Mouse (Mus musculus): ENCODE measurements at regions not wholly inside any gene's neighbourhood (a gene's known extent, or its start where the extent isn't known, plus 50 kb on each side); places are given as distances from the start of the nearest gene placed in this dataset.

GRCm38 (mm10) chr14:76247664-76248063, 137.0 kb downstream of the Nufip1 start:
- no peak for DNase-seq

- DNase-seq, result no peak
Measured at GRCm38 (mm10) chr14:76253850-76254249, 143.2 kb downstream of the Nufip1 start.

- DNase-seq, result peak; percentile 32
Measured at GRCm38 (mm10) chr14:76254565-76255501, 144.1 kb downstream of the Nufip1 start.

GRCm38 (mm10) chr14:76255971-76256370, 145.3 kb downstream of the Nufip1 start:
- no peak for DNase-seq

- DNase-seq, result no peak
Measured at GRCm38 (mm10) chr14:76258626-76259025, 147.9 kb downstream of the Nufip1 start.

GRCm38 (mm10) chr14:76260628-76261293, 150.1 kb downstream of the Nufip1 start:
- no peak for DNase-seq

- no peak for DNase-seq
Measured at GRCm38 (mm10) chr14:76263682-76264081, 151.1 kb upstream of the Tsc22d1 start.

GRCm38 (mm10) chr14:76265819-76266218, 148.9 kb upstream of the Tsc22d1 start:
- DNase-seq, result no peak

- no peak for DNase-seq
Measured at GRCm38 (mm10) chr14:76266249-76266648, 148.5 kb upstream of the Tsc22d1 start.

- no peak for DNase-seq
Measured at GRCm38 (mm10) chr14:76267091-76267490, 147.7 kb upstream of the Tsc22d1 start.

- DNase-seq, result no peak
Measured at GRCm38 (mm10) chr14:76271190-76271589, 143.6 kb upstream of the Tsc22d1 start.

GRCm38 (mm10) chr14:76272840-76273239, 141.9 kb upstream of the Tsc22d1 start:
- no peak for DNase-seq

- no peak for DNase-seq
Measured at GRCm38 (mm10) chr14:76276655-76277054, 138.1 kb upstream of the Tsc22d1 start.

- no peak for DNase-seq
Measured at GRCm38 (mm10) chr14:76278751-76279450, 135.9 kb upstream of the Tsc22d1 start.

GRCm38 (mm10) chr14:76279561-76279960, 135.2 kb upstream of the Tsc22d1 start:
- DNase-seq, result no peak

GRCm38 (mm10) chr14:76281867-76282266, 132.9 kb upstream of the Tsc22d1 start:
- no peak for DNase-seq

GRCm38 (mm10) chr14:76287768-76288167, 127.0 kb upstream of the Tsc22d1 start:
- no peak for DNase-seq

GRCm38 (mm10) chr14:76290401-76291018, 124.3 kb upstream of the Tsc22d1 start:
- no peak for DNase-seq

- DNase-seq, result no peak
Measured at GRCm38 (mm10) chr14:76292211-76292610, 122.5 kb upstream of the Tsc22d1 start.

- no peak for DNase-seq
Measured at GRCm38 (mm10) chr14:76295411-76296169, 119.2 kb upstream of the Tsc22d1 start.

- no peak for DNase-seq
Measured at GRCm38 (mm10) chr14:76297864-76298263, 116.9 kb upstream of the Tsc22d1 start.

GRCm38 (mm10) chr14:76302322-76302991, 112.3 kb upstream of the Tsc22d1 start:
- DNase-seq, result no peak

Measured in right cerebral cortex, postnatal 14 days (tissue).